Mouse (Mus musculus) hindbrain, postnatal 0 days (tissue): ENCODE results near the gene Snapc1. TPM values are rescaled to one million over a fixed set of nuclear protein-coding genes. Genes with fewer than 3 reads are reported as not detected.

Experiments used
- ATAC-seq: fragments of 200-750 bp; cut with Nextera tagmentation; 2 replicates; pipeline ENCODE4 v1.8.0; 2017; ENCODE audit warnings: mild to moderate bottlenecking, moderate TSS enrichment, moderate library complexity
- DNase-seq: peaks from one replicate; pipeline ENCODE4 v3.0.0-alpha.2; 2015; ENCODE audit warnings: low spot score
- H3K27ac ChIP-seq: fragments of 300-500 bp; sonication (generic); 2 replicates; pipeline ENCODE4 v1.5.1; 2014; ENCODE audit warnings: mild to moderate bottlenecking
- H3K27me3 ChIP-seq: fragments of 300-500 bp; sonication (generic); 2 replicates; pipeline ENCODE4 v1.6.1; 2014; ENCODE audit warnings: low read length, mixed read lengths; ENCODE audit not compliant: insufficient read depth
- H3K36me3 ChIP-seq: fragments of 300-500 bp; sonication (generic); 2 replicates; pipeline ENCODE4 v1.6.1; 2014; ENCODE audit warnings: low read length, mixed read lengths; ENCODE audit not compliant: insufficient read depth
- H3K4me1 ChIP-seq: fragments of 300-500 bp; sonication (generic); 2 replicates; pipeline ENCODE4 v1.6.1; 2014; ENCODE audit warnings: antibody characterized with exemption, low read length, mixed read lengths; ENCODE audit not compliant: insufficient read depth
- H3K4me2 ChIP-seq: fragments of 300-500 bp; sonication (generic); 2 replicates; pipeline ENCODE4 v1.6.1; 2014; ENCODE audit warnings: low read depth, mild to moderate bottlenecking, low read length, moderate library complexity, mixed read lengths
- H3K4me3 ChIP-seq: fragments of 300-500 bp; sonication (generic); 2 replicates; pipeline ENCODE4 v1.5.1; 2014; ENCODE audit warnings: low read length
- H3K9ac ChIP-seq: fragments of 300-500 bp; sonication (generic); replicated peaks from 2 replicates; pipeline ENCODE4 v1.6.1; 2014; ENCODE audit warnings: mild to moderate bottlenecking, low read length, moderate library complexity, mixed read lengths
- H3K9me3 ChIP-seq: fragments of 300-500 bp; sonication (generic); 2 replicates; pipeline ENCODE4 v1.6.1; 2016; ENCODE audit warnings: low read length, mixed read lengths
- CTCF ChIP-seq: IDR thresholded peaks from 2 replicates; pipeline ENCODE4 v1.5.1; 2016; ENCODE audit warnings: antibody characterized with exemption, control low read depth, low read depth
- WGBS: fragments of 180-500 bp; shearing (Covaris S2); extraction: QIAGEN DNeasy Blood & Tissue Kit; methylation state at CpG from one replicate; pipeline ENCODE4 v1.1.7; 2014; 5-methylcytosine and 5-hydroxymethylcytosine counted together
- polyA plus RNA-seq: library from polyadenylated mRNA; unstranded; fragments of >200 nt; fragmentation: Nextera tagmentation; extraction: Ambion mirVana; gene quantifications from 2 replicates; pipeline ENCODE4 v1.2.1, GENCODE M21; 2015
- total RNA-seq: library from RNA; depleted of rRNA; stranded (reverse); fragments of >200 nt; gene quantifications from 2 replicates; pipeline ENCODE4 v1.2.3, GENCODE M21; 2014

Gene Snapc1
- total and polyA plus RNA-seq, 2 experiments from 2014 or later: 11.1 to 22.9 TPM

DNA sequence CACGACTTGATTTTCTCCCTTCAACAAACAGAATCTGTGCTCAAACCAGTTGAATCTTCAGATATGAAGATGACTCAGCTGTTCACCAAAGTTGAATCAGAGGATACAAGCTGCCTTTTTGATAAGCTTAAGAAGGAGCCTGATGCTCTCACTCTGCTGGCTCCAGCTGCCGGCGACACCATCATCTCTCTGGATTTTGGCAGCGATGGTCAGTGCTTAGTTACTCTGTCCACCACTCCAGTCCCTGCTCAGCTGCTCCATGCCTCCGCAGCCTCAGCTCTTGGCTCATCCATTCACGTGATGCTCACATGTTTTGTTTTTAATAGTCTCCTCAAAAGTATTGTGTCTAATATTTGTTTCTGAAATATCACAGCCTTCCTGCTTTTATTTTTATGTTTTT, 24.7 kb upstream of the Snapc1 start:
- 95% methylated on average over 6 of the region's 6 CpGs for WGBS
- H3K4me2 ChIP-seq: no peak overlapping the region
- H3K9me3 ChIP-seq: no peaks in the 10 kb centered on the region
- no peak overlapping the region for H3K4me3 ChIP-seq
- ATAC-seq (no peak), DNase-seq (no peak)
- peaks cover 38% of the 10 kb centered on the region for H3K36me3 ChIP-seq
- no peaks in the 10 kb centered on the region for H3K27me3 ChIP-seq
- no peak overlapping the region for H3K9ac ChIP-seq
- no peak for TF ChIP-seq CTCF
- no peaks in the 10 kb centered on the region for H3K4me1 ChIP-seq
- H3K27ac ChIP-seq: no peak overlapping the region

DNA sequence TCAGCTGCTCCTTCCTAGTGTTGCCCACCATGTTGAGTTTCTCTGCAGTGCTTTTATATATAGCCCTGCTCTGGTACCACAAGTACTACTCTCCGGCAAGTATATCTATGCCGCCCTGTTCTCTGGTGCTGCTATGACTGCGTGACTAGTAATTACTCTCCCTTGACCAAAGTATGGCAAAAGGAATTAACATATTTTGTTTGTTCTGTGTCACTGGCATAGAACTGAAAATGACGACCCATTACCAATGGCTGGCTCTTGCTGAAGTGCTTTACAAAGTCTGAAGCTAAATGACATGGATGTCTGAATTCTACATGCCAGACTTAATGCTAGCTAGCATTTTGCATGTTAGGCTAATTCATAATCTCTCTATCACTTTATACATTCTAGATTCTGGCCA, 15.9 kb upstream of the Snapc1 start:
- Histone ChIP-seq H3K4me1 (no peaks in the 10 kb centered on the region), H3K27me3 (no peaks in the 10 kb centered on the region), H3K27ac (no peak overlapping the region), H3K4me2 (no peak overlapping the region), H3K9me3 (no peaks in the 10 kb centered on the region), H3K4me3 (no peak overlapping the region), H3K9ac (no peak overlapping the region), H3K36me3 (peaks cover 12% of the 10 kb centered on the region; the same call in 1 of the 2 replicates)
- WGBS: 86% methylated on average over 4 of the region's 4 CpGs
- ATAC-seq (no peak), DNase-seq (no peak)
- TF ChIP-seq CTCF: no peak

DNA sequence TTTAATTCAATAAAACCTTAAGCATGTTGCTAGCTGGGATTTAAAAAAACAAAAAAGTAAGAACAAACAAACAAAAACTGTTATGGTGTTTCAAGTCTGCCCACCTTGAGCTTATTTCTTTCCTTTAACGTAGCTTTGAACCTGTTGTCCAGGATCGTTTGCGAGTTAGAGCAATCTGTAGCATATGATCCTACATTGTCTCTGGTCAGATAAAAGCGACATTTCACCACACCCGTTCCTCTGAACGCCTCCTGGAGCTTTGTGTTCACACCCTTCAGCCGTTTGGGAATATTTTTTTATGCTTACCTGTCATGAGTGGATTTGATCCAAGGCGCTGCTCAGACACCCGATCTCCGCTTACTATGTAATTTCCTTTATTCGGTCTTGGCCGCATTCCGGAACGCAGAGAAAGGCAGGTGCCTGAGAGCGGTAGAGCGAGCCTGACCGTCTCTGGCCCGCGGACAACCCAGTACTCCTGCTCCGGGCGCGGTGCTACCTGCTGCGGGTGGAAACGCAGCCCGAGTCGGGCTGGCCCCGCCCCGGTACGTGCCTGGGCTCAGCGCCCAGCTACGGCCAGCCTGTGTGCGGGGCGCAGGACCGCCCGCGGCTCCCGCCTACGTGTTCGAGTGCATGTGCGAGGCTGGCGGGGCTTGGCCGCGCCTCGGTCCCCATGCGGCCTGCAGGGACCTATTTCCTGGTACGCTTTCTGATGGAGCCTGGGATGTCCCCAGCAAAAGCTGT, 14.8 kb upstream of the Snapc1 start:
- no peaks in the 10 kb centered on the region for H3K9me3 ChIP-seq
- ATAC-seq: peak; percentile 77

DNA sequence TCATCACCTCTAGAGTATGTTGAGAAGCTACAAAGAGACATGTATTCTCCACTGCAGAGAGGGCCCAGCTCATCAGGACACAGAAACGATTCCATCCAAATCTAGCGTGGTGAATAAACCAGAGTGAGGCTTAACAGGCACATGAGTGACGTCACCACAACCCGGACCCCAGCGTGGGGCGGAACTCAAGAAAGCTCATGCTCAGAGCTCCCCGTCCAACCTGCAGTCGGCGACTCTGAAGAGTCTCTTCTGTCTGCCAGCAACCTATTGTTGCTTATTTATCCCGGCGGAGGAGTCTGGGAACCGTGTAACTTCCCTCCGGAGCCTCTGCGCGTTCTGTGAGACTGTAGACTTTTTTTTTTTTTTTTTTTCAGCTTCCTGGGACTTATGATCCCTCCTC, 11.4 kb upstream of the Snapc1 start:
- no peaks in the 10 kb centered on the region for H3K36me3 ChIP-seq
- H3K9ac ChIP-seq: 0 out of 2 replicates have a peak overlapping the region, but pooled peaks have one; percentile 31
- no peaks in the 10 kb centered on the region for H3K4me1 ChIP-seq
- no peak overlapping the region for H3K27ac ChIP-seq
- DNase-seq (peak; percentile 70), ATAC-seq (peak; percentile 48; the same call in 1 of the 2 replicates)
- H3K9me3 ChIP-seq: no peaks in the 10 kb centered on the region
- no peak for TF ChIP-seq CTCF
- 4% methylated on average over 15 of the region's 15 CpGs for WGBS
- peak overlapping the region; percentile 32 for H3K4me3 ChIP-seq
- no peaks in the 10 kb centered on the region for H3K27me3 ChIP-seq
- peak overlapping the region; percentile 61 for H3K4me2 ChIP-seq

More for the DNA sequence above, 14.8 kb upstream of the Snapc1 start:
- peak overlapping the region; percentile 45; the same call in 1 of the 2 replicates for H3K27ac ChIP-seq
- peak; percentile 73 for DNase-seq
- peaks cover 6% of the 10 kb centered on the region; the same call in 1 of the 2 replicates for H3K36me3 ChIP-seq
- H3K4me3 ChIP-seq: peak overlapping the region; percentile 55
- TF ChIP-seq CTCF: no peak
- 5% methylated on average over 46 of the region's 46 CpGs for WGBS
- H3K4me1 ChIP-seq: no peaks in the 10 kb centered on the region
- H3K27me3 ChIP-seq: no peaks in the 10 kb centered on the region
- H3K4me2 ChIP-seq: peak overlapping the region; percentile 89
- H3K9ac ChIP-seq: peak overlapping the region; percentile 70

DNA sequence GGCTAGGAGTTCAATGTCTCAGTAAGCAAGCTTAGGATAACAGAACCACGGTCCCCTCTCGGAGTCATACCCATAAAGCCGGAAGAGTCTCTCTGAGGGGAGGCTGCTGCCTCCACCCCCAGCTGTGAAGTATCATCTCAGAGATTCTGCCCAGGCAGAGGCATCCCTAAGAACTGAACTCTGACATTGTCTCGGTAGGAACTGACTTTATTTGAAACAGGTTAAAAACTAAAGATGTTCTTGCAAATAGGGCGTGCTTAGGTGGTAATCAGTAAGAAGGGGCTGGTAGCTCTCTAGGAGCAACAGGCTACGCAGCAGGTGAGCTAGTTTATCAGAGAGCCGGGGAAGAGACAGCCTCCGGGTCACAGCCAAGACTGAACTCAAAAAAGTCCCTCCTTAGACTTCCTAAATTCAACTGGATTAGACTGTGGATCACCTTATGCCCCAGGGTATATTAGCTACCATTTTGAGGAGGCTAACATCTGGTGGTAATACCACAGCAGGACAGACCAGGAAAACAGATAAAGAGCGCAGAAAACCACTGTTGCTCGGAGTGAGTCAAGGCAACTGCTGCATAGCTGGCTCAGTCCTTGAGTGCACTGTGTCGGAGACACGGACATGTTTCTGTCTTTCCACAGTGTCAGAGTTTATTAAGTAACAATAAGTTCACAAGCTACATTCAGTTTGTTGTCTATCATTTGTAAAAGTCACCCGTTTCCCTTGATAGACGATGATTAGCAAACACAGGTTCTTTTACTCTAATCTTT, 10.7 kb upstream of the Snapc1 start:
- Histone ChIP-seq H3K4me3 (peak overlapping the region; percentile 32), H3K9me3 (no peaks in the 10 kb centered on the region), H3K36me3 (no peaks in the 10 kb centered on the region), H3K27ac (no peak overlapping the region), H3K4me2 (peak overlapping the region; percentile 61), H3K4me1 (no peaks in the 10 kb centered on the region), H3K27me3 (no peaks in the 10 kb centered on the region), H3K9ac (0 out of 2 replicates have a peak overlapping the region, but pooled peaks have one; percentile 31)
- WGBS: 48% methylated on average over 14 of the region's 14 CpGs
- DNase-seq (no peak), ATAC-seq (no peak)
- TF ChIP-seq CTCF: no peak

DNA sequence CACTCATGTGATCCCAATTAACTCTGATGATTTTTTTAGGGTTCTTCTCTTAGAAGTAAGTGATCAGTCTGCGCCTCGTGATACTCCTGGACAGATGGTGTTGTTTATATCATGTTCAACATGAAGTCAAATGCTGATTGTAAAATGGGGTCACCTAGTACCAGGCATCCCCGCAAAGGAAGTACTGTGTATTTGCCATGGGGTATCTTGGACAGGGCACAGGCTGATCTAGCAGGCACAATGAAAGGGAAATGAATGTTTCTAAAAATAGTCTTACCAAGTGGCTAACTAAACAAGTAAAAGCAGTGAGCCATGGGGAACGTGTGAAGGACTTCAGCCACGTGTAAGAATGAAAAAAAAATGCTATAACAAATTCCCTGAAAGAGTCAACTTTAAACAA, 9.5 kb upstream of the Snapc1 start:
- H3K9me3 ChIP-seq: no peaks in the 10 kb centered on the region
- no peak for DNase-seq
- TF ChIP-seq CTCF: no peak
- no peaks in the 10 kb centered on the region for H3K36me3 ChIP-seq
- no peak overlapping the region for H3K9ac ChIP-seq
- H3K4me2 ChIP-seq: no peak overlapping the region
- no peak overlapping the region for H3K4me3 ChIP-seq
- no peaks in the 10 kb centered on the region for H3K4me1 ChIP-seq
- no peak for ATAC-seq
- H3K27ac ChIP-seq: no peak overlapping the region
- 80% methylated on average over 5 of the region's 5 CpGs for WGBS
- H3K27me3 ChIP-seq: no peaks in the 10 kb centered on the region
